Mouse (Mus musculus): ENCODE measurements around the gene Ttll11. TPM values are rescaled to one million over a fixed set of nuclear protein-coding genes. Genes with fewer than 3 reads are reported as not detected.

Ttll11 gene
- polyA plus RNA-seq, 1 experiment = 0.46 TPM

DNA sequence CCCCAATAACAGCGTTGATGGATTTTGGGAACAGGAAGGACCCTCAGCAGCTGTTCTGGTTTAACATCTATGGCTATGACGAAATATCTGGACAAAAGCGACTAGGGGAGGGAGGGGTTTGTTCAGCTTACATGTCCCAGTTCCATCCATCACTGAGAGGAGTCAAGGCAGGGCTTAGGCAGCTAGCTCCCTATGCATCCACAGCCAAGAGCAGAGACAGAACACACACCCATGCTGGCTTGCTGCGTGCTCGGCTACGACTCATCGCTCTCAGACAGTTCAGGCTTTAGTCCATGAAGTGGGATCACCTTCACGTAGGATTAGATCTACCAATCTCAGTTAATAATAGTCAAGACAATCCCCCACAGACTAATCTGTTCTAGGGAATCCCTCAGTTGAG is 105.3 kb downstream of the Ttll11 start:
- no peaks in the 10 kb centered on the region for H3K36me3 ChIP-seq (ENCODE audit: control insufficient read depth, insufficient read depth, low read length)
- H3K4me1 ChIP-seq (replicated peaks; ENCODE audit: control insufficient read depth, insufficient read depth, low read length) = no peaks in the 10 kb centered on the region
- H3K27me3 ChIP-seq (ENCODE audit: control insufficient read depth, insufficient read depth, low read length) = no peaks in the 10 kb centered on the region
- H3K27ac ChIP-seq (ENCODE audit: control insufficient read depth, insufficient read depth, low read length) = no peak overlapping the region
- no peak for TF ChIP-seq POLR2A (IDR thresholded peaks at IDR 0.05; ENCODE audit: control insufficient read depth, extremely low read depth, insufficient read depth, low read length, poor library complexity)
- H3K4me3 ChIP-seq (ENCODE audit: control insufficient read depth, insufficient read depth, low read length) = no peak overlapping the region
- no peak for DNase-seq
- 89% methylated on average over 8 of the region's 8 CpGs for WGBS

DNA sequence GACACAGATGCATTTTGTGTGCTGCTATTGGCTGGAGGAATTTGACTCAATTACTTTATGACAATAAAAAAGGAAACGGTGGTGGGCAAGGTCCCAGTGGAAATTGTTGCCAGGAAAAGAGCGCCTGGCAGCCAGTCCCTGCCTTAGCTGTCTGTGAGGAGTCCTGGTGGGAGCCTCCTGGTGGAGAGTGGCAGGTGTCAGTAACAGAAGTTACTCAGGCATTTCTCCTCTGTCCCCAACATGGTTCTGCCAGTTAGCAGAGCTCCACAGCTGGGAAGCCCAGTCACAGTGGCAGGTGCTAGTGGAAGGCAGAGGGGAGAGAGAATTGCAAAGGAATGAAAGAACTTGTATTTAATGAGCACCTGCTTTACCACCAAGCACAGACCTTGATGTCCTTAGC is 110.5 kb downstream of the Ttll11 start:
- WGBS = 77% methylated on average over 2 of the region's 2 CpGs
- no peak for DNase-seq
- Histone ChIP-seq H3K4me1 (replicated peaks; ENCODE audit: control insufficient read depth, insufficient read depth, low read length) (no peaks in the 10 kb centered on the region), H3K36me3 (ENCODE audit: control insufficient read depth, insufficient read depth, low read length) (no peaks in the 10 kb centered on the region), H3K27ac (ENCODE audit: control insufficient read depth, insufficient read depth, low read length) (no peak overlapping the region), H3K27me3 (ENCODE audit: control insufficient read depth, insufficient read depth, low read length) (no peaks in the 10 kb centered on the region), H3K4me3 (ENCODE audit: control insufficient read depth, insufficient read depth, low read length) (no peak overlapping the region)
- TF ChIP-seq POLR2A (IDR thresholded peaks at IDR 0.05; ENCODE audit: control insufficient read depth, extremely low read depth, insufficient read depth, low read length, poor library complexity) (no peak), CTCF (IDR thresholded peaks at IDR 0.05; ENCODE audit: borderline replicate concordance, control insufficient read depth, extremely low read depth, insufficient read depth, low read length, poor library complexity) (no peak)

DNA sequence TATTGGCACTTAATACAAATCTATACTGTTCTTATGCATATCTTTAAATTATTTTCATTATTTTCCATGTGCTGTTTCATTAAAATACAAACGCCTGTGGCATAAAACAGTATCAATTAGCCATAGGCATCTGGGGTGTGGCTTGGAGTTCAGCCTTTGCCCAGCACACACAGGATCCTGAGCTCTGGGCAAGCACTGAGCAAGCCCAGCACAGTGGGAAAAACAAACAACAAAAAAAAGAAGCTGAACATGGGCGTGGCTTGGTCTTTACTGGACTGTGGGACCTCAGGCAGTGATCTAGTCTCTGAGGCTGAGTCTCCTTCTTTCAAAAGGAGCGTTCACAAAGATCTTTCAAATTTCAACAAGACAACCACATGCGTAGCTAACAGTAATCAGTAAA is 116.4 kb downstream of the Ttll11 start:
- WGBS = 94% methylated on average over 4 of the region's 4 CpGs
- Histone ChIP-seq H3K27me3 (ENCODE audit: control insufficient read depth, insufficient read depth, low read length) (no peaks in the 10 kb centered on the region), H3K4me3 (ENCODE audit: control insufficient read depth, insufficient read depth, low read length) (no peak overlapping the region), H3K27ac (ENCODE audit: control insufficient read depth, insufficient read depth, low read length) (no peak overlapping the region), H3K4me1 (replicated peaks; ENCODE audit: control insufficient read depth, insufficient read depth, low read length) (peaks cover 11% of the 10 kb centered on the region), H3K36me3 (ENCODE audit: control insufficient read depth, insufficient read depth, low read length) (no peaks in the 10 kb centered on the region)
- DNase-seq = no peak
- TF ChIP-seq CTCF (IDR thresholded peaks at IDR 0.05; ENCODE audit: borderline replicate concordance, control insufficient read depth, extremely low read depth, insufficient read depth, low read length, poor library complexity) = no peak
- TF ChIP-seq POLR2A (IDR thresholded peaks at IDR 0.05; ENCODE audit: control insufficient read depth, extremely low read depth, insufficient read depth, low read length, poor library complexity) = no peak

GRCm38 (mm10) chr2:35861185-35861584 is 118.5 kb downstream of the Ttll11 start:
- H3K27ac ChIP-seq (ENCODE audit: control insufficient read depth, insufficient read depth, low read length) = no peak overlapping the region
- no peak overlapping the region for H3K4me3 ChIP-seq (ENCODE audit: control insufficient read depth, insufficient read depth, low read length)
- peaks cover 11% of the 10 kb centered on the region for H3K4me1 ChIP-seq (replicated peaks; ENCODE audit: control insufficient read depth, insufficient read depth, low read length)
- no peak for TF ChIP-seq CTCF (IDR thresholded peaks at IDR 0.05; ENCODE audit: borderline replicate concordance, control insufficient read depth, extremely low read depth, insufficient read depth, low read length, poor library complexity)
- TF ChIP-seq POLR2A (IDR thresholded peaks at IDR 0.05; ENCODE audit: control insufficient read depth, extremely low read depth, insufficient read depth, low read length, poor library complexity) = no peak
- no peak for DNase-seq
- WGBS = 97% methylated on average over 7 of the region's 7 CpGs
- H3K27me3 ChIP-seq (ENCODE audit: control insufficient read depth, insufficient read depth, low read length) = no peaks in the 10 kb centered on the region
- H3K36me3 ChIP-seq (ENCODE audit: control insufficient read depth, insufficient read depth, low read length) = no peaks in the 10 kb centered on the region

DNA sequence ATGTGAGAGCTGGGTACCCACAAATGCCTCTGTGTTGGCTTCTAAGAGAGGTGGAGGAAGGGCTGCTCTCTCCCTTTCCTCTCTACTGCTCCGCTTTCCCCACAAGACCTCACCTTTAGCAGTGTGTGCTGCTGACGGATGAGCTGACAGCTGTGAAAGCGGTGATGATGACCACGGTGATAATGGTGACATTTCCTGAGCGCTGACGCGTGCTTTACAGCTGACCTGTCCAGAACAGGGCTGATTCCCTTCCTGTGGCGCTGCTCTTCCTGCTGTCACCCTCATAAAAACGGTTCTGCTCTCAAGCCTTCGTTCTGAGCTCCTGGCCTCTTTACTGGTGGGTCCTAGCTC is 119.3 kb downstream of the Ttll11 start:
- no peak for TF ChIP-seq POLR2A (IDR thresholded peaks at IDR 0.05; ENCODE audit: control insufficient read depth, extremely low read depth, insufficient read depth, low read length, poor library complexity)
- no peak for TF ChIP-seq CTCF (IDR thresholded peaks at IDR 0.05; ENCODE audit: borderline replicate concordance, control insufficient read depth, extremely low read depth, insufficient read depth, low read length, poor library complexity)
- H3K4me1 ChIP-seq (replicated peaks; ENCODE audit: control insufficient read depth, insufficient read depth, low read length) = peaks cover 11% of the 10 kb centered on the region
- no peaks in the 10 kb centered on the region for H3K27me3 ChIP-seq (ENCODE audit: control insufficient read depth, insufficient read depth, low read length)
- no peak overlapping the region for H3K27ac ChIP-seq (ENCODE audit: control insufficient read depth, insufficient read depth, low read length)
- WGBS = 27% methylated on average over 10 of the region's 10 CpGs
- no peak overlapping the region for H3K4me3 ChIP-seq (ENCODE audit: control insufficient read depth, insufficient read depth, low read length)
- no peaks in the 10 kb centered on the region for H3K36me3 ChIP-seq (ENCODE audit: control insufficient read depth, insufficient read depth, low read length)
- no peak for DNase-seq

- peaks cover 11% of the 10 kb centered on the region for H3K4me1 ChIP-seq (replicated peaks; ENCODE audit: control insufficient read depth, insufficient read depth, low read length)
- no peak overlapping the region for H3K27ac ChIP-seq (ENCODE audit: control insufficient read depth, insufficient read depth, low read length)
- DNase-seq = no peak
- no peaks in the 10 kb centered on the region for H3K36me3 ChIP-seq (ENCODE audit: control insufficient read depth, insufficient read depth, low read length)
- TF ChIP-seq CTCF (IDR thresholded peaks at IDR 0.05; ENCODE audit: borderline replicate concordance, control insufficient read depth, extremely low read depth, insufficient read depth, low read length, poor library complexity) (no peak), POLR2A (IDR thresholded peaks at IDR 0.05; ENCODE audit: control insufficient read depth, extremely low read depth, insufficient read depth, low read length, poor library complexity) (no peak)
- H3K4me3 ChIP-seq (ENCODE audit: control insufficient read depth, insufficient read depth, low read length) = no peak overlapping the region
- WGBS = 73% methylated on average over 7 of the region's 7 CpGs
- no peaks in the 10 kb centered on the region for H3K27me3 ChIP-seq (ENCODE audit: control insufficient read depth, insufficient read depth, low read length)
These were observed 119.9 kb downstream of the Ttll11 start for GRCm38 (mm10) chr2:35859708-35860393.

DNA sequence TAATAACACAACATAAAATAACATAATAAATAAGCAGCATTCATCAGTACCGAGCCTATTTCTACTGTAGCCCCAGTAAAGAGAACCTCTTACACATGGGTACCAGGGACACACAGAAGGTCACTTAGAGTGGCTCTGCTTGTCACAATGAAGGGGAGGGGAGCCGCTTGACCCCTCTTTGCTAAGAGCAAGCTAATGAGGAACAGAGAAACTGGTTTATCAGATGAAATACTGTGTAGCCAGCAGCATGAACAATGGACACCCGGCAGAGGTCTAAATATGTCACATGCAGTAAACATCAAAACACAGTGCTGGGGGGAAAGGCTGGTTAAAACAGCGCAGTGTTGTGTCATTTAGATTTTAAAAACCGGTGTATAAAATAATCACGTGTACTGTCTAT is 121.4 kb downstream of the Ttll11 start:
- no peak overlapping the region for H3K27ac ChIP-seq (ENCODE audit: control insufficient read depth, insufficient read depth, low read length)
- no peak for TF ChIP-seq POLR2A (IDR thresholded peaks at IDR 0.05; ENCODE audit: control insufficient read depth, extremely low read depth, insufficient read depth, low read length, poor library complexity)
- TF ChIP-seq CTCF (IDR thresholded peaks at IDR 0.05; ENCODE audit: borderline replicate concordance, control insufficient read depth, extremely low read depth, insufficient read depth, low read length, poor library complexity) = no peak
- H3K27me3 ChIP-seq (ENCODE audit: control insufficient read depth, insufficient read depth, low read length) = no peaks in the 10 kb centered on the region
- H3K4me3 ChIP-seq (ENCODE audit: control insufficient read depth, insufficient read depth, low read length) = no peak overlapping the region
- no peaks in the 10 kb centered on the region for H3K36me3 ChIP-seq (ENCODE audit: control insufficient read depth, insufficient read depth, low read length)
- H3K4me1 ChIP-seq (replicated peaks; ENCODE audit: control insufficient read depth, insufficient read depth, low read length) = peaks cover 11% of the 10 kb centered on the region
- WGBS = 97% methylated on average over 6 of the region's 6 CpGs
- no peak for DNase-seq
